Mouse (Mus musculus): ENCODE results near the gene Lpar1. TPM values are rescaled to one million over a fixed set of nuclear protein-coding genes. Genes with fewer than 3 reads are reported as not detected.
A peak's percentile ranks its signal among the peaks of the same experiment; 100 is the strongest.

Gene Lpar1
- polyA plus RNA-seq, 1 experiment, result 15.4 TPM

- H3K36me3 ChIP-seq (ENCODE audit: control insufficient read depth, insufficient read depth, low read length), result no peaks in the 10 kb centered on the region
- WGBS, result 84% methylated on average over 6 of the region's 6 CpGs
- no peak overlapping the region for H3K27ac ChIP-seq (ENCODE audit: insufficient read depth, low read depth, low read length)
These were observed 17.9 kb downstream of the Lpar1 start for GRCm38 (mm10) chr4:58535754-58536153.

GRCm38 (mm10) chr4:58534726-58535350, 18.9 kb downstream of the Lpar1 start:
- no peak for DNase-seq
- H3K36me3 ChIP-seq (ENCODE audit: control insufficient read depth, insufficient read depth, low read length), result no peaks in the 10 kb centered on the region
- no peak for TF ChIP-seq CTCF (conservative IDR thresholded peaks at IDR 0.05; ENCODE audit: insufficient read depth, insufficient read length, low read depth, low read length)
- no peak for TF ChIP-seq POLR2A (IDR thresholded peaks at IDR 0.05; ENCODE audit: low read depth, low read length)
- 77% methylated on average over 15 of the region's 15 CpGs for WGBS
- H3K4me1 ChIP-seq (ENCODE audit: control insufficient read depth, insufficient read depth, low read length), result no peaks in the 10 kb centered on the region
- no peak overlapping the region for H3K27ac ChIP-seq (ENCODE audit: insufficient read depth, low read depth, low read length)
- H3K4me3 ChIP-seq (ENCODE audit: insufficient read depth, low read depth, low read length), result no peak overlapping the region
- no peaks in the 10 kb centered on the region for H3K27me3 ChIP-seq (replicated peaks; ENCODE audit: control insufficient read depth, insufficient read depth, low read length)

More at GRCm38 (mm10) chr4:58535754-58536153, 17.9 kb downstream of the Lpar1 start:
- no peaks in the 10 kb centered on the region for H3K27me3 ChIP-seq (replicated peaks; ENCODE audit: control insufficient read depth, insufficient read depth, low read length)
- no peak for TF ChIP-seq POLR2A (IDR thresholded peaks at IDR 0.05; ENCODE audit: low read depth, low read length)
- TF ChIP-seq CTCF (conservative IDR thresholded peaks at IDR 0.05; ENCODE audit: insufficient read depth, insufficient read length, low read depth, low read length), result no peak
- H3K4me1 ChIP-seq (ENCODE audit: control insufficient read depth, insufficient read depth, low read length), result no peaks in the 10 kb centered on the region
- H3K4me3 ChIP-seq (ENCODE audit: insufficient read depth, low read depth, low read length), result no peak overlapping the region
- no peak for DNase-seq

GRCm38 (mm10) chr4:58534141-58534571, 19.5 kb downstream of the Lpar1 start:
- H3K27ac ChIP-seq (ENCODE audit: insufficient read depth, low read depth, low read length), result no peak overlapping the region
- TF ChIP-seq CTCF (conservative IDR thresholded peaks at IDR 0.05; ENCODE audit: insufficient read depth, insufficient read length, low read depth, low read length) (no peak), POLR2A (IDR thresholded peaks at IDR 0.05; ENCODE audit: low read depth, low read length) (no peak)
- H3K4me3 ChIP-seq (ENCODE audit: insufficient read depth, low read depth, low read length), result no peak overlapping the region
- DNase-seq, result peak; percentile 5
- H3K36me3 ChIP-seq (ENCODE audit: control insufficient read depth, insufficient read depth, low read length), result no peaks in the 10 kb centered on the region
- no peaks in the 10 kb centered on the region for H3K4me1 ChIP-seq (ENCODE audit: control insufficient read depth, insufficient read depth, low read length)
- H3K27me3 ChIP-seq (replicated peaks; ENCODE audit: control insufficient read depth, insufficient read depth, low read length), result no peaks in the 10 kb centered on the region
- WGBS, result 35% methylated on average over 13 of the region's 13 CpGs

- TF ChIP-seq CTCF (conservative IDR thresholded peaks at IDR 0.05; ENCODE audit: insufficient read depth, insufficient read length, low read depth, low read length) (no peak), POLR2A (IDR thresholded peaks at IDR 0.05; ENCODE audit: low read depth, low read length) (no peak)
- DNase-seq, result no peak
- H3K4me1 ChIP-seq (ENCODE audit: control insufficient read depth, insufficient read depth, low read length), result no peaks in the 10 kb centered on the region
- no peak overlapping the region for H3K4me3 ChIP-seq (ENCODE audit: insufficient read depth, low read depth, low read length)
- no peaks in the 10 kb centered on the region for H3K27me3 ChIP-seq (replicated peaks; ENCODE audit: control insufficient read depth, insufficient read depth, low read length)
- WGBS, result 58% methylated on average over 3 of the region's 3 CpGs
- no peaks in the 10 kb centered on the region for H3K36me3 ChIP-seq (ENCODE audit: control insufficient read depth, insufficient read depth, low read length)
- no peak overlapping the region for H3K27ac ChIP-seq (ENCODE audit: insufficient read depth, low read depth, low read length)
These were observed 20.2 kb downstream of the Lpar1 start for GRCm38 (mm10) chr4:58533519-58533918.

DNA sequence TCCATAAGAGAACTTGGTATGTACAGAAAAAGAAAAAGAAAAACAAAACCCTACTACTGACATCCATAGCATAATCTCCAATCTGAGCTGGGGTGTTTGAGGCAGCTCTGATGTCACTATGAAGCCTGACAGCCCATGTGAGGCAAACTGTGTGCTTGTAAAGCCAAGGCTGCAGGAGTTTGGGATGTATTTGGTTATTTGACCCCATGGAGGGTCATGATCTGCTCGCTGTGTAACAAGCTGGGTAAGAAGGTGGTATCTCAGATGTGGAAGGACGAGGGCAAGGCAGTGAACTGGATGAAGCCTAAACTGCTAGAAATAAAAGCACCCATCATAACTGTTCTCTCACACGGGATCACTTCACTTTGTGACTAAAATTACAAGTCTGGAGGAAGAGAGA, 21.4 kb downstream of the Lpar1 start:
- WGBS, result 84% methylated on average over 3 of the region's 3 CpGs
- Histone ChIP-seq H3K4me3 (ENCODE audit: insufficient read depth, low read depth, low read length) (no peak overlapping the region), H3K27me3 (replicated peaks; ENCODE audit: control insufficient read depth, insufficient read depth, low read length) (no peaks in the 10 kb centered on the region)

DNA sequence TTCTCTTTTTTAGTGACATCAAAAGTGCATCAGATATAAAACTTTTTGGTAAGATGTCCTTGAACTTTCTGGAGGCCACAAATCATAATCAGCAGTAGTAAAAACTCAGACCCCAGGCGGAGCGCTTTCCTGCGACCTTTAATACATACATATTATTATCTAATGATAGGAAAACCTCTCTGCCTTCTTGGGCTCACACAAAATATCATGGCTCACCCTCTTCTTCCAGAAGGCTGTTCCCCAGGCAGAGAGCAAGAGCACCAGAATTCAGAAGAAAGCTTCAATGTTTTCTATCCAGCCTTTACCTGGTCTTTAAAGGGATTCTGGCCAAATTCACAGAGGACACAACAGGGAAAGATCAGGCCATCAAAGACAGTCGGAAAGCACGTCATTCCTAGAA, 23.0 kb downstream of the Lpar1 start:
- 92% methylated on average over 5 of the region's 5 CpGs for WGBS

More for the DNA sequence above, 21.4 kb downstream of the Lpar1 start:
- no peak for TF ChIP-seq POLR2A (IDR thresholded peaks at IDR 0.05; ENCODE audit: low read depth, low read length)
- no peak for TF ChIP-seq CTCF (conservative IDR thresholded peaks at IDR 0.05; ENCODE audit: insufficient read depth, insufficient read length, low read depth, low read length)
- no peaks in the 10 kb centered on the region for H3K36me3 ChIP-seq (ENCODE audit: control insufficient read depth, insufficient read depth, low read length)
- H3K4me1 ChIP-seq (ENCODE audit: control insufficient read depth, insufficient read depth, low read length), result no peaks in the 10 kb centered on the region
- no peak overlapping the region for H3K27ac ChIP-seq (ENCODE audit: insufficient read depth, low read depth, low read length)
- no peak for DNase-seq

DNA sequence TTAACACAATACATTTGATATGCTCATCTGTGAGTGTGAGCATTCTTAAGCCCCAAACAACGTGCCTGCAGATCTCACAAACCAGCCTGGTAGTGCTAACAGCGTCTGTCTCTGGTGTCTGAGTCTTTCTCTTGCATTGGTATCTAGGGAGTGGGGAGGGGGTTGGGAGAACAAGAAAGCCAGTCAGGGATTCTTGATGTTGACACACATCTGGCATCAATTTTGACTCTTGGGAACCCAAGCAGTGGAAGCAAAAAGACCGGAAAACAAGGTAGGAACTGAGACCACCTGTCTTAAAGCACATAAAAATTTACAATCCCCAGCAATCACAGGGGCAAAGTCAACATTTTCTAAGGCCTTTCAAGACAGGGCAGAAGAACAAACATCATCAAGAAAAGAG, 23.4 kb downstream of the Lpar1 start:
- Histone ChIP-seq H3K27ac (ENCODE audit: insufficient read depth, low read depth, low read length) (no peak overlapping the region), H3K27me3 (replicated peaks; ENCODE audit: control insufficient read depth, insufficient read depth, low read length) (no peaks in the 10 kb centered on the region), H3K4me3 (ENCODE audit: insufficient read depth, low read depth, low read length) (no peak overlapping the region), H3K4me1 (ENCODE audit: control insufficient read depth, insufficient read depth, low read length) (no peaks in the 10 kb centered on the region), H3K36me3 (ENCODE audit: control insufficient read depth, insufficient read depth, low read length) (no peaks in the 10 kb centered on the region)
- 60% methylated on average over 3 of the region's 3 CpGs for WGBS
- TF ChIP-seq POLR2A (IDR thresholded peaks at IDR 0.05; ENCODE audit: low read depth, low read length), result no peak
- TF ChIP-seq CTCF (conservative IDR thresholded peaks at IDR 0.05; ENCODE audit: insufficient read depth, insufficient read length, low read depth, low read length), result no peak
- DNase-seq, result no peak

More for the DNA sequence above, 23.0 kb downstream of the Lpar1 start:
- no peaks in the 10 kb centered on the region for H3K4me1 ChIP-seq (ENCODE audit: control insufficient read depth, insufficient read depth, low read length)
- H3K36me3 ChIP-seq (ENCODE audit: control insufficient read depth, insufficient read depth, low read length), result no peaks in the 10 kb centered on the region
- TF ChIP-seq CTCF (conservative IDR thresholded peaks at IDR 0.05; ENCODE audit: insufficient read depth, insufficient read length, low read depth, low read length), result no peak
- no peak for TF ChIP-seq POLR2A (IDR thresholded peaks at IDR 0.05; ENCODE audit: low read depth, low read length)
- DNase-seq, result no peak
- H3K27ac ChIP-seq (ENCODE audit: insufficient read depth, low read depth, low read length), result no peak overlapping the region
- no peak overlapping the region for H3K4me3 ChIP-seq (ENCODE audit: insufficient read depth, low read depth, low read length)
- H3K27me3 ChIP-seq (replicated peaks; ENCODE audit: control insufficient read depth, insufficient read depth, low read length), result no peaks in the 10 kb centered on the region

Measured in kidney, adult 2 months (tissue).